Mouse (Mus musculus) embryo, embryonic 11 days (tissue): ENCODE data around the gene Fbxo34.
"Not testable (repeated sequence)": the region's sequence is repeated elsewhere in the genome, so short reads cannot be mapped to it uniquely, and the experiment has no call there.

Source experiments
- DNase-seq: peaks from one replicate; pipeline ENCODE4 v3.0.0-alpha.2; 2015

Fbxo34 gene

GRCm38 (mm10) chr14:47563106-47563505, 112.9 kb downstream of the Fbxo34 start:
- DNase-seq, result no peak

- DNase-seq, result peak; percentile 97
These were observed 117.9 kb downstream of the Fbxo34 start for GRCm38 (mm10) chr14:47567962-47568652.

GRCm38 (mm10) chr14:47570549-47570948, 120.3 kb downstream of the Fbxo34 start, which contains the start of gene Atg14:
Gene Atg14 (minus strand): TSS chr14:47570649.
- DNase-seq, result not testable (repeated sequence)

- DNase-seq, result no peak
These were observed 122.5 kb downstream of the Fbxo34 start for GRCm38 (mm10) chr14:47572707-47573106.

GRCm38 (mm10) chr14:47574721-47575120, 124.5 kb downstream of the Fbxo34 start:
- no peak for DNase-seq

GRCm38 (mm10) chr14:47576687-47577086, 126.5 kb downstream of the Fbxo34 start:
- DNase-seq, result no peak

- DNase-seq, result no peak
These were observed 127.9 kb downstream of the Fbxo34 start for GRCm38 (mm10) chr14:47578086-47578485.

- no peak for DNase-seq
These were observed 131.1 kb downstream of the Fbxo34 start for GRCm38 (mm10) chr14:47581280-47581679.
